Mouse (Mus musculus): ENCODE data around the gene Pycr1. TPM values are rescaled to one million over a fixed set of nuclear protein-coding genes. Genes with fewer than 3 reads are reported as not detected.

Pycr1 gene
- polyA plus RNA-seq, 1 experiment from 2014 or later: 1.5 TPM

GRCm38 (mm10) chr11:120672687-120673593, 29.4 kb upstream of the Pycr1 start, which contains the start of gene Aspscr1:
Aspscr1 (plus strand) TSS chr11:120672973.
- peak within 1 kb of the TSS; percentile 79 for H3K4me2 ChIP-seq (ENCODE audit: low read depth, low read length)
- peak; percentile 95 for ATAC-seq
- H3K27me3 ChIP-seq (ENCODE audit: insufficient read depth, low read length): no peaks in the 10 kb centered on the region
- 3% methylated on average over 57 of the region's 83 CpGs for WGBS (ENCODE audit: insufficient replicate concordance)
- TF ChIP-seq CTCF (IDR thresholded peaks at IDR 0.05; ENCODE audit: low read depth): no peak
- TF ChIP-seq EP300 (IDR thresholded peaks at IDR 0.05; ENCODE audit: low read depth): no peak
- peak within 1 kb of the TSS; percentile 75 for H3K4me3 ChIP-seq (ENCODE audit: low read depth, low read length)
- H3K4me1 ChIP-seq (ENCODE audit: insufficient read depth): peaks cover 37% of the 10 kb centered on the region
- H3K9me3 ChIP-seq (ENCODE audit: low read length): no peaks in the 10 kb centered on the region
- H3K27ac ChIP-seq (ENCODE audit: low read depth): peak within 1 kb of the TSS; percentile 83
- peak; percentile 97 for DNase-seq
- peak within 1 kb of the TSS; percentile 71 for H3K9ac ChIP-seq (replicated peaks)
- H3K36me3 ChIP-seq (replicated peaks; ENCODE audit: insufficient read depth, low read length): peaks cover 3% of the 10 kb centered on the region; the same call in 1 of the 2 replicates

DNA sequence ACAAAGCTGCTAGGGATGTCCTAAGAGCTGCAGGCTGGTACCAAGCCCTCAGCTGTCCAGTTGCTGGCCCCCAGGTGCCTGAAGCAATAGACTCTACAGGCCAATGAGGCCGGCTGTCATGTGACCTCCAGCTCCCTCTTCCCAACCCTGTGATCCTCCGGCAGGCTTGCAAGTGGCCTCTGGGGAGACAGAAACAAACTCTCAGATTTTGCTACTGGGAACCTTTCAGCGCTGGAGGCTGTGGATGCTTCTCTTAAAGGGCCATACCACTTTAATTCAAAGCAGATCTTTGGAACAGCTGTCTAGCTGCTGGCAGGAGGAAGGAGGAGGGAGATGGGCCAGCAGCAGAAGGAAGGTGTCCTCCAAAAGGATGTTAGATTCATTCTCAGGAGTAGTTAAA, 23.0 kb upstream of the Pycr1 start:
- 24% methylated on average over 3 of the region's 3 CpGs for WGBS (ENCODE audit: insufficient replicate concordance)
- no peak overlapping the region for H3K4me2 ChIP-seq (ENCODE audit: low read depth, low read length)
- H3K9ac ChIP-seq (replicated peaks): no peak overlapping the region
- DNase-seq (no peak), ATAC-seq (no peak)
- TF ChIP-seq CTCF (IDR thresholded peaks at IDR 0.05; ENCODE audit: low read depth): no peak
- TF ChIP-seq EP300 (IDR thresholded peaks at IDR 0.05; ENCODE audit: low read depth): no peak
- H3K4me3 ChIP-seq (ENCODE audit: low read depth, low read length): no peak overlapping the region
- peaks cover 29% of the 10 kb centered on the region for H3K27me3 ChIP-seq (ENCODE audit: insufficient read depth, low read length)
- no peaks in the 10 kb centered on the region for H3K36me3 ChIP-seq (replicated peaks; ENCODE audit: insufficient read depth, low read length)
- no peaks in the 10 kb centered on the region for H3K4me1 ChIP-seq (ENCODE audit: insufficient read depth)
- no peak overlapping the region for H3K27ac ChIP-seq (ENCODE audit: low read depth)
- no peaks in the 10 kb centered on the region for H3K9me3 ChIP-seq (ENCODE audit: low read length)

GRCm38 (mm10) chr11:120665406-120665805, 21.8 kb upstream of the Pycr1 start:
- Histone ChIP-seq H3K4me3 (ENCODE audit: low read depth, low read length) (no peak overlapping the region), H3K4me2 (ENCODE audit: low read depth, low read length) (no peak overlapping the region), H3K9me3 (ENCODE audit: low read length) (no peaks in the 10 kb centered on the region), H3K36me3 (replicated peaks; ENCODE audit: insufficient read depth, low read length) (no peaks in the 10 kb centered on the region), H3K9ac (replicated peaks) (no peak overlapping the region), H3K27me3 (ENCODE audit: insufficient read depth, low read length) (peaks cover 41% of the 10 kb centered on the region), H3K4me1 (ENCODE audit: insufficient read depth) (peaks cover 7% of the 10 kb centered on the region), H3K27ac (ENCODE audit: low read depth) (no peak overlapping the region)
- 88% methylated on average over 3 of the region's 3 CpGs for WGBS (ENCODE audit: insufficient replicate concordance)
- no peak for DNase-seq
- TF ChIP-seq CTCF (IDR thresholded peaks at IDR 0.05; ENCODE audit: low read depth) (no peak), EP300 (IDR thresholded peaks at IDR 0.05; ENCODE audit: low read depth) (no peak)
- ATAC-seq: no peak

DNA sequence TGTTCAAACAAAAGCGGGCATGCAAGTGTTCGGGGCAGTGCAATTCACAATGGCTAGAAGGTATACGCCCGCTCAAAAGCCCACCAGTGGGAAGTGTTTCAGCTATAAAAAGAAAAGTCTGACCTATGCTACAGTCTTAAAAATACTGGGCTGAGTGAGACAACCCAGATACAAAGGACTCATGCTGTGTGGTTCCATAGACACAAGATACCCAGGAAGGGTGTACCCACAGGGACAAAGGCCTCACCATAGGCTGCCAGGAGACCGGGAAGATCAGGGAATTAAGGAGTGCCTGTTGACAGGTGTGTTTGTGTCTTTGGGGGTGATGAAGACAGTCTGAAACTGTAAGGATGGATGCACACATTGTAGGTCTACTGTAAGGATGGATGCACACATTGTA, 20.1 kb upstream of the Pycr1 start:
- H3K9ac ChIP-seq (replicated peaks): no peak overlapping the region
- H3K27ac ChIP-seq (ENCODE audit: low read depth): no peak overlapping the region
- no peak for DNase-seq
- H3K27me3 ChIP-seq (ENCODE audit: insufficient read depth, low read length): peaks cover 58% of the 10 kb centered on the region
- no peak overlapping the region for H3K4me2 ChIP-seq (ENCODE audit: low read depth, low read length)
- WGBS (ENCODE audit: insufficient replicate concordance): 88% methylated on average over 5 of the region's 5 CpGs
- no peaks in the 10 kb centered on the region for H3K9me3 ChIP-seq (ENCODE audit: low read length)
- TF ChIP-seq EP300 (IDR thresholded peaks at IDR 0.05; ENCODE audit: low read depth): no peak
- TF ChIP-seq CTCF (IDR thresholded peaks at IDR 0.05; ENCODE audit: low read depth): no peak
- H3K4me3 ChIP-seq (ENCODE audit: low read depth, low read length): no peak overlapping the region
- ATAC-seq: no peak
- H3K4me1 ChIP-seq (ENCODE audit: insufficient read depth): peaks cover 14% of the 10 kb centered on the region
- H3K36me3 ChIP-seq (replicated peaks; ENCODE audit: insufficient read depth, low read length): no peaks in the 10 kb centered on the region

DNA sequence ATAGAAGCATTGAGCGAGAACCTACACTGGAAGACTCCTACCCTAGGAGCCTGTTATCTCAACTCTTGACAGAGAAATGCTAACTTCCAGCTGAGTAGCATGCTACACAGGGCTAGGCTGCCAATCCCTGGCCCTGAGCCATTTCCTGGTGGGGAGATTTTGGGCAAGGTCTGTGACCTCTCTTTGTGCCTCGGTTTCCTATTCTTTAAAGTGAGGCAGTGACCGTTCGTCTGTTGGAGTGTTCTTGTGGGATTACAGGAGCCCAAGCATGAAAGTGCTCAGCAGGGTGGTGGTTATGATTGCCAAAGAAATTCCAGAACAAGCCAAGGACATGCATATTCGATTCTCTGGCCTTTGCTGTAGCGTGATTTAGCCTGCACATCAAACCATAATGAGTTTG, 19.2 kb upstream of the Pycr1 start:
- Histone ChIP-seq H3K27me3 (ENCODE audit: insufficient read depth, low read length) (peaks cover 67% of the 10 kb centered on the region), H3K9me3 (ENCODE audit: low read length) (no peaks in the 10 kb centered on the region), H3K4me3 (ENCODE audit: low read depth, low read length) (no peak overlapping the region), H3K4me2 (ENCODE audit: low read depth, low read length) (no peak overlapping the region), H3K27ac (ENCODE audit: low read depth) (no peak overlapping the region), H3K4me1 (ENCODE audit: insufficient read depth) (peaks cover 14% of the 10 kb centered on the region), H3K36me3 (replicated peaks; ENCODE audit: insufficient read depth, low read length) (no peaks in the 10 kb centered on the region), H3K9ac (replicated peaks) (no peak overlapping the region)
- no peak for TF ChIP-seq EP300 (IDR thresholded peaks at IDR 0.05; ENCODE audit: low read depth)
- TF ChIP-seq CTCF (IDR thresholded peaks at IDR 0.05; ENCODE audit: low read depth): no peak
- 63% methylated on average over 6 of the region's 6 CpGs for WGBS (ENCODE audit: insufficient replicate concordance)
- ATAC-seq: no peak
- DNase-seq: no peak

DNA sequence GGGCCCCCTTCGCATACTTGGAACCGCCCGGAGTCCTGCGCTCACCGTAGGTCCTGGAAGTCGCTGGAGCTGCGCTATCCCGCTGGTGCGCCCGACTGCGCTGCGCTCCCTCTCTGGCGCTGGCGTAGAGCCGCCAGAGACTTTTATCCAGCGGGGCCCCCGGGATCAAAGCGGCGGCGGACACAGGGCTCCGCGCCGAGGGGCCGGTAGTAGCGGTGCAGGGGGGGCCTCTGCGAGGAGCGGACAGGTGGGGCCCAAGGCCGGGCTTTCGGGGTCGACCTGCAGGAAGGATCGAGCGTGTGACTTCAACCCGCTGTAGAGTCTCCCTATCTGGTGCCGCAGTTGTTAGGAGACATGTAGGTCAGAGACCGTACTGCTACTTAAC, 17.5 kb upstream of the Pycr1 start, which contains the start of gene Notum:
Gene Notum (minus strand): TSS at position 100 of the 385 bp plus-strand sequence.
- Histone ChIP-seq H3K4me3 (ENCODE audit: low read depth, low read length) (peak within 1 kb of the TSS; percentile 45), H3K27ac (ENCODE audit: low read depth) (no peak within 1 kb of the TSS), H3K9me3 (ENCODE audit: low read length) (no peaks in the 10 kb centered on the region), H3K4me1 (ENCODE audit: insufficient read depth) (peaks cover 14% of the 10 kb centered on the region), H3K36me3 (replicated peaks; ENCODE audit: insufficient read depth, low read length) (no peaks in the 10 kb centered on the region), H3K27me3 (ENCODE audit: insufficient read depth, low read length) (peaks cover 76% of the 10 kb centered on the region), H3K9ac (replicated peaks) (peak within 1 kb of the TSS; percentile 30; the same call in 1 of the 2 replicates), H3K4me2 (ENCODE audit: low read depth, low read length) (peak within 1 kb of the TSS; percentile 72)
- peak; percentile 10; the same call in 1 of the 2 replicates for ATAC-seq
- no peak for DNase-seq
- 2% methylated on average over 35 of the region's 35 CpGs for WGBS (ENCODE audit: insufficient replicate concordance)
- TF ChIP-seq CTCF (IDR thresholded peaks at IDR 0.05; ENCODE audit: low read depth): no peak
- no peak for TF ChIP-seq EP300 (IDR thresholded peaks at IDR 0.05; ENCODE audit: low read depth)
